Mouse (Mus musculus) retina, adult 2 months (tissue): ENCODE data around the gene Batf3.

Source experiments
- DNase-seq: peaks from one replicate; pipeline ENCODE4 v3.0.0-alpha.2; 2012; ENCODE audit warnings: low read depth, low spot score

Batf3 gene

DNA sequence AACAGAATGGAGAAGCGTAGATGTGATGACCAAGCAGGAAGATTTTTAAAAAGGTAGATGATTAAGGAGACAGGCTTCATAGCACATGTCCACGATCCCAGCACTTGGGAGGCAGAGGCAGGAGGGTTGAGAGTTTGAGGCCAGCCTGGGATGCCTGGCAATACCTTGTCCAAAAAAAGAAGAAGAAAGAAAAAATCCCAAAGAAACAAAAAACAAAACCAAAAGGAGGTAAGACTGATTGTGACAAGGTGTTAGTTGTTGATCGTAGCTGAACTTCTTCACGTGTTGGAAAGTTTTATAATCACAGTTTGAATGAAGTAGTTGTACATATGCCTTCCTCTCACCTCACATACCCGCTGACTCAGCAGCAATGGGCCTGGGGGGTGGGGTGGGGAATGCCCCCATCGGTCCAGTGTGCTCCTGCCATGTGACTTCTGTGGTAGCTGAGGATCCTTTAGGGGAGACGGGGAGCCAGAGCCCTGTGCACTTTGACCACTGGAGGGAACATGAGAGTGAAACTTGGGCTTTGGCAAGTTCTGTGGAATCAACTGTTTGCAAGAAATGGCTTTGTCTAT, 11.3 kb upstream of the Batf3 start:
- DNase-seq = no peak

- DNase-seq = no peak
These were observed 10.7 kb upstream of the Batf3 start for GRCm38 (mm10) chr1:191086960-191087359.

DNA sequence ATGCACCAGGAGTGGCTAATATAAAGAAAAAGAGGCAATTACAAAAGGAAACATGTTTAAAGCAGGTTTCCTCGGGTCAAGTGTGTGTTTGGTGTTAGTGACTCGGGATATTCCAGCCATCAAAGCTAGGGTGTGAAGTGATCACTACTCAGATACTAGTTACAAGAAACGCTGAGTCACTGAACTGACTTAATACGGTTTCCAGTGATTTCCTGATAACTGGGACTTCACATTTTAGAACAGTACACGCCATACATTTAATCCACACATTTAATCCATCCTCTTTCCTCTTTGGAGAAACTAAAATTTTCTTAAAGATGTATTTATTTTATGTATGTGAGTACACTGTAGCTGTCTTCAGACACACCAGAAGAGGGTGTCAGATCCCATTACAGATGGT, 9.7 kb upstream of the Batf3 start:
- DNase-seq = no peak

- DNase-seq = no peak
These were observed 8.3 kb upstream of the Batf3 start for GRCm38 (mm10) chr1:191089355-191089754.

DNA sequence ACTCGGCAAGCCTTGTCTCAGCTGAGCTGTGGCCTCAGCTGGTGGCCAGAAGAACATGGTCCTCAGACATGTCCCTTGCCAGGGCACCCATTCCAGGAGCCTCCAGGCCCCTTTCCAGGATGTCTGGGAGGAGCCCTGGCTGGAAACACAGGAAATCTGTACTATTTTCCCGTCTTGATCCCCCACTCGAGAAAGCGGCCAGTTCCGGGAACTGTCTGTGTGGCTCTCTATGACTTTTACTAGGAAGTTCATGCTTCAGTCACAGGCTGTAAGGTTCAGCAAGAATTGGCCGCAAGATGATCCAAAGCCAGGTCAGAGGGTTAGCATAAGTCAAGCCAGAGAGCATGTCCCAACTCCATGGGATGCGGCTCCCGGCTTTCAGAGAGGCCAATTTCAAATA, 5.6 kb upstream of the Batf3 start:
- DNase-seq = no peak

DNA sequence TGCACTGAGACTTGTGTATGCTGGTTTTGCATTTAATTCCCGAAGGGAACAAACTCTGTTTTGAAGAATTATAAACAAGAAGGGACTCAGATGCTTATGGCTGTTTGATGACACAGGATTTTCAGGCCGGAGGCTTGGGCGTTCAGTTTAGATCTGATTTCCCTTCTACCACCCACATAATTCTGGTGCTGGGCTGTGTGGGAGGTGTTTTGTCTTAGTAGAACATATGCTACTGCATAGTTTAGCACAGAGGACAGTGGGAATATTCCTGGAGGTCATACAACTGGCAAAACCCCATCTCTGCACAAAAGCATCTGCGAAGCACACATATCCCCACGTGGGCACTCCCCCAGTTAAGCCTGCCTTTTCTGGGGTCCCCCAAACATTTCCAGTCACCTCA, 4.1 kb upstream of the Batf3 start:
- no peak for DNase-seq

GRCm38 (mm10) chr1:191095019-191095418, 2.6 kb upstream of the Batf3 start:
- DNase-seq = no peak

- no peak for DNase-seq
These were observed 571 bp upstream of the Batf3 start for GRCm38 (mm10) chr1:191096871-191097681.

DNA sequence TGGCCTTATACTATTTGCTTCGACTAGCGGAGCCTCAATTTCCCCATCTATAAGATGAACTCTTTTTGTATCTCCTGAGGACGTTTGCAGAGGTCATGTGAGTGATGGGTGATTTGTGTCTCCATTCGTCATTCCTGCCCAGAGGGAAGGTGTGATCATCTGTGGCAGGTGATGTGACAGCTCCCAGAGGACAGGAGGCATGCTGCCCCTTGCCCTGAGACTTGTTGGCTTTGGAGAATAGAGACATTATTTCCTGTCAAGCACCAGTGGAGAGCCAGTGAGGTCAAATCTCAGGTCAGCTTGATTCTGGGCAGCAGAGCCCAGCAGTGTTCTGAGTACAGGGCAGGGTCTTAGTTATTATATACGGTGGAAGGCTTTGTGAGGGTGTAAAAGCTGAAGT, 1.5 kb downstream of the Batf3 start:
- DNase-seq = no peak

GRCm38 (mm10) chr1:191099772-191100291, 2.2 kb downstream of the Batf3 start:
- no peak for DNase-seq

GRCm38 (mm10) chr1:191102730-191103370, 5.2 kb downstream of the Batf3 start:
- no peak for DNase-seq

- no peak for DNase-seq
These were observed 7.6 kb downstream of the Batf3 start for GRCm38 (mm10) chr1:191105246-191105645.

- DNase-seq = no peak
These were observed 9.7 kb downstream of the Batf3 start for GRCm38 (mm10) chr1:191107306-191107705.

DNA sequence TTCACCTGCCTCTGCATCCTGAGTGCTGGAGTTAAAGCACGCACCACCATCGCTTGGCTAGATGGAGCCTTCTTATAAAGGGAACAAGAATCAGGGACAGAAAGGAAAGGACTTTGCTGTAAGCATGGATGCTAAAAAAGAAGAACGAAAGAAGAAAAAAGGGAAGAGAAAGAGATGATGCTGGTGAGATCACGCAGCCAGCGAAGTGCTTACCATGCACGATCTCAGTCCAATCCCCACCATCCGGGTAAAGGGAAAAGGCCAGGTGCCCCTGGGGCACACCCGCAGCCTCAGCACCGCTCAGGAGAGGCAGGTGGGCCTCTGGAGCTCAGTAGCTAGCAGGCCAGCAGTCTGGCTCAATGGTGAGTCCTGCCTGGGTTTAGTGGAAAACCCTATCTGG, 12.3 kb downstream of the Batf3 start:
- no peak for DNase-seq

- DNase-seq = no peak
These were observed 13.5 kb downstream of the Batf3 start for GRCm38 (mm10) chr1:191111146-191111545.

GRCm38 (mm10) chr1:191114868-191115267, 17.2 kb downstream of the Batf3 start:
- DNase-seq = no peak

DNA sequence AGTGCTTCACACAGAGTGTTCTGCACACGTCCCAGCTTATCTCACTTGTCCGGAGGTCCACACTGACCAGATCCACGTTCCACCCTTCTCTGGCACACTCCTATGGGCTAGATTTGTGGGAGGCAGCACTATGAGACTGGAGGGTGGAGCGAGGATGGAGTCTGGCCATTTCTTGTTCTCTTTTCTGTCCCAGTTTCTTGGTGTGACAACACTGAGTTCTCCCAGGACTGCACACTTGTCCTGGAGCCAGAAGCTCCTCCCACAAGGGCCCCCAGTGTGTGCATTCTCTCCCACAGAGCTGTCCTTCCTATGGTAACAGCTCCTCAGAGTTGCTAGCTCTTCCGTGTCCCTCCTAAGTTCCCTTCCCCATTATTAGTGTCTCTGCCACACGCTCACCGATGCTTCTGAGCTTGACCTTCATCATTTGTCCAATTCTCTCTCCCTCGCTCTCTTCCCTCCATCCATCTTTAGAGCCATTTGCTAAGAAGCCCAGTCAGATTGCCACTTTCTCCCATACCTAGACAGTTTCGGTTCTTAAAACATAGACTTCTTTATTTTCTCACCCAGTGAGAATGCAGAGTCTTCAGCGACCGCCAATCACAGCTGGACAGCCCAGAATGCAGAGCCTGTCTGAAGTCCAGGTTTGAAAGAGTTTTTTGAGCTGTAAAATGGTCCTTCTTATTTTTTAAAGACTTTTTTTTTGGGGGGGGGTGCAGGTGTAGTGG, 18.0 kb downstream of the Batf3 start:
- no peak for DNase-seq

DNA sequence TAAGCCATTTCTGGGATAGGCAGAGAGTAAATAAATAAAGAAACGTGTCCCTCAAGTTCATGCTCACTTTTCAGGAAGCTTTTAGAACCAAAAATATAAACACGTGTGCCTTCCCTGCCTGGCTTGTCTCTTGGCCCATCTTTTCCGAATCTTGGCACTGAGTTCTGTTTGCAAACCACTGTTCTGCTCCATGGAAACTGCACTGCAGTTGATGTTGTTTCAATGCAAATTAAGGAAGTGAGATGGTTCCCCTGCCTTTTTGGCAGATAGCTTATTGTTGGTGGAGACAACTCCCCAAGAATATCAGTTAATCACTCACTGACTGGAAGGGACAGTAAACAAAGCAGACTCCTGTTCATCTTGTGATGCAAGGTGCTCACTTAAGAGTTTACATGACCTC, 25.1 kb downstream of the Batf3 start:
- DNase-seq = no peak

GRCm38 (mm10) chr1:191123696-191124095, 26.0 kb downstream of the Batf3 start:
- DNase-seq = no peak

GRCm38 (mm10) chr1:191124288-191124687, 26.6 kb downstream of the Batf3 start:
- DNase-seq = no peak

DNA sequence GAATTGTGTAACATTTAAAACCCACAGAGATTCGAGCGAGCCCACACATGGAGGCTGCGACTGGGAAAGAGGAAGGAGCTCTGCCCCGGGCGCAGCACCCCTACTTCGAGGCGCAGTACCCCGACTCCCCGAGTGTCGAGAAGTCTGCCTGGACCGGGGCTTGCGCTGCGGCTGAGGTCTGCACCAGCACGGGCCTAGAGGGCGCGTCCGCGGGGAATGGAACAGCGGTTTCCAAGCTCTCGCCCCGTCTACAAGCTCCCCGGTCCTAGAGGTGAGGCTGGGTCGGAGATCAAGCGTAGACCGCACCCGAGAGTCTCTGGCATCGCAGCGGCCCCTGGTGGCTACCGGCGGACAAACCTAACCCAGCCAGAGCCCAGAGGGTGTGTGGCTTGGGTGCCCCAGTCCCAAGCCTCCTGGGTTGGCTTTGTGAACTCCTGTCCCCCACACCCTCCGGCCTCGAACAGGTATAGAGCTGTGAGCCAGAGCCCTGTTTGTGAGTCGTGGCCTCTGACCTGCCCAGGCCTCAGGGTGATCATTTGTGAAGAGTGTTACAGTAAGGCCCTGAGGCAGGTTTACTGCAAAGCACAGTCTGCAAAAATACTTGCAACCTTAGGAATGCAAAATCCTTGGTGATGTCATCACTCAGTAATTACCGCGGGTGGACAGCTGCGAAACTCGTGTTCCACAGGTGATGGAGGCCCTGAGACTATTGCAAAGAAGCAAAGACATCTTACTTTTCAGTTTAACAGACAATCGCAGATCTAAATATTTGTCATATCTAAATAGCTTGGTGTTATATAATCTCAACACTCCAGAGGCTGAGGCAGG, 28.4 kb downstream of the Batf3 start:
- no peak for DNase-seq
